Mouse (Mus musculus) T-helper 1 cell (primary cell): ENCODE results near the gene Kcnh8.

ENCODE experiments used
- in situ Hi-C: fragments of 300-600 bp; cut with MboI, MseI; formaldehyde crosslinking; loops from one replicate; pipeline ENCODE4 v1.15.1; 2025; ENCODE audit warnings: high pct_unique_total_duplicates

Kcnh8 gene

GRCm38 (mm10) chr17:52819007-52819406 is 216.5 kb downstream of the Kcnh8 start:
- in situ Hi-C loops = no loop called here

GRCm38 (mm10) chr17:52829678-52830077 is 227.2 kb downstream of the Kcnh8 start:
- in situ Hi-C loops = no loop called here

- in situ Hi-C loops = no loop called here
These were observed 270.7 kb downstream of the Kcnh8 start for GRCm38 (mm10) chr17:52873195-52873594.

- in situ Hi-C loops = no loop called here
These were observed 276.5 kb downstream of the Kcnh8 start for GRCm38 (mm10) chr17:52878964-52879363.

GRCm38 (mm10) chr17:52880051-52880450 is 277.5 kb downstream of the Kcnh8 start:
- in situ Hi-C loops = no loop called here

GRCm38 (mm10) chr17:52885210-52885609 is 282.7 kb downstream of the Kcnh8 start:
- in situ Hi-C loops = no loop called here

GRCm38 (mm10) chr17:52920519-52921106 is 318.1 kb downstream of the Kcnh8 start:
- in situ Hi-C loops = no loop called here

- in situ Hi-C loops = no loop called here
These were observed 341.5 kb downstream of the Kcnh8 start for GRCm38 (mm10) chr17:52943966-52944365.

GRCm38 (mm10) chr17:52972735-52973134 is 370.2 kb downstream of the Kcnh8 start:
- in situ Hi-C loops = no loop called here

GRCm38 (mm10) chr17:52980958-52981357 is 378.4 kb downstream of the Kcnh8 start:
- in situ Hi-C loops = no loop called here
